Mouse (Mus musculus): ENCODE results near the gene Tmem25.
A peak's percentile ranks its signal among the peaks of the same experiment; 100 is the strongest.
"Not testable (repeated sequence)": the region's sequence is repeated elsewhere in the genome, so short reads cannot be mapped to it uniquely, and the experiment has no call there.

Gene Tmem25

GRCm38 (mm10) chr9:44772750-44773651 lies 26.1 kb downstream of the Tmem25 start:
- peak; percentile 95 to 98 for DNase-seq (ENCODE audit: low spot score in 2 of 2)

- DNase-seq (ENCODE audit: low spot score in 2 of 2), result no peak
Observed at GRCm38 (mm10) chr9:44772392-44772749, 26.7 kb downstream of the Tmem25 start.

GRCm38 (mm10) chr9:44771376-44771775 lies 27.7 kb downstream of the Tmem25 start:
- no peak for DNase-seq (ENCODE audit: low spot score in 2 of 2)

- not testable (repeated sequence) for DNase-seq (ENCODE audit: low spot score in 2 of 2)
Observed at GRCm38 (mm10) chr9:44768029-44768394, 31.1 kb downstream of the Tmem25 start.

- DNase-seq (ENCODE audit: low spot score in 2 of 2), result peak; percentile 75 to 81
Observed at GRCm38 (mm10) chr9:44767101-44768028, 31.7 kb downstream of the Tmem25 start, which contains the start of the genes Arcn1 and Ift46. Gene Arcn1 (minus strand): TSS chr9:44767845. Gene Ift46 (plus strand): TSS chr9:44767908.

- DNase-seq (ENCODE audit: low spot score in 2 of 2), result no peak
Observed at GRCm38 (mm10) chr9:44760873-44761272, 38.2 kb downstream of the Tmem25 start.

- DNase-seq (ENCODE audit: low spot score in 2 of 2), result no peak
Observed at GRCm38 (mm10) chr9:44748473-44748872, 50.6 kb downstream of the Tmem25 start.

- no peak for DNase-seq (ENCODE audit: low spot score in 2 of 2)
Observed at GRCm38 (mm10) chr9:44747341-44747740, 51.8 kb downstream of the Tmem25 start.

- no peak for DNase-seq (ENCODE audit: low spot score in 2 of 2)
Observed at GRCm38 (mm10) chr9:44746666-44747065, 52.4 kb downstream of the Tmem25 start.

- no peak for DNase-seq (ENCODE audit: low spot score in 2 of 2)
Observed at GRCm38 (mm10) chr9:44745371-44745770, 53.7 kb downstream of the Tmem25 start.
